Mouse (Mus musculus): ENCODE data around the gene Nucks1.

The Nucks1 gene

DNA sequence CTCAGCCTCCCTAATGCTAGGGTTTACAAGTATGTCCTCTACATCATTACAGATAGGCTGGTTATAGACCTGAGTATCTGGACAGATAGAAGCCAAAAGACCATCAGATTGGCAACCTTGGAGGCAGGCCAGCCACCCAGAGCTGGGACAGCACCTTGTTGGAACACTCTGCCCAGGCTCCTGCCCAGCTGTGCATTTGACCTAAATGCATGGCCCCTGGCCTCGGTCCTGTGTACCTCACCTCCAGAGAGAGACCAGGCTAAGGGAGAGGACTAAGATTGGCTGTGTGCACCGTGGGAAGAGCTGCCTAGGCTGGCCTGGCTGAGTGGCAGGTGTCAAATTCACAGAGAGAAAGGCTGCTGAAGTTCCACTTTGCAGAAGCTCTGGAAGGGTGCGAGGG, 58.2 kb downstream of the Nucks1 start:
- no peak for DNase-seq

DNA sequence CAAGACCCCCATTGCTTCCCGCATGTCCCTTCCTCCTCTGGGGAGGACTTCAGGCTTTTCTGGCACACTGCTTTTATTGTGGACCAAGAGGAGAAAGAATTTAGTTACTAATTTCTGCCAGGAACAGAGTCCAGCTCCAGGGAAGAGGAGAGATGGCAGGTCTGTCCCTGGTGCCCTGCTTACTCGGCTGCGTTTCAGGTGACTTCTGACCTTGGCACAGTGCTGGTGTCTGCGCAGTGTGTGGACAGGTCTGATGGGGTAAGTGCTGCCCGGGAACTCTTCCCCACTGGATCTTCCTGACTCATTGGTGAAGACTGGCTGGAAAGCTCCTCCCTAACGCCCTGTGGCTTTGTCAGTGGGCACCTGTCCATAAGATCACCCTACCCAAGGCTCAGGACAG, 58.6 kb downstream of the Nucks1 start:
- DNase-seq, result no peak

DNA sequence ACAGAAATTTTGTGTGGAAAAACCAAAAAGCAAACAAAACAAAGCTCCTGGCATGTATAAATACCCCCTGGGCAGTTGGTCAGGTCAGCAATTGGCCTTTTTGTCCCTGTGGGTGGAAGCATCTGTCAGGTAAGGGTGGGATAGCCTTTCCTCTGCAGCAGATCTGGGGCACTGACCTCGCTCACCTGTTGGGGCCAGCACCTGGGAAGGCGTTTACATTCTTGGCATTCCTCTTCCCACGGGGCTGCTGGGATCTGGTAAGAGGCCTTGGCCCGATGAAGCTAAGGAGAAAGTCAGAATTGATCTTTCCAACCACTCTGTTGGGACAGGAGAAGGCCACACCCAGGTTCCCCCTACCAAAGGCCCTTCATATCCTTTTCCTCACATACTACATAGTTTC, 59.5 kb downstream of the Nucks1 start:
- no peak for DNase-seq

DNA sequence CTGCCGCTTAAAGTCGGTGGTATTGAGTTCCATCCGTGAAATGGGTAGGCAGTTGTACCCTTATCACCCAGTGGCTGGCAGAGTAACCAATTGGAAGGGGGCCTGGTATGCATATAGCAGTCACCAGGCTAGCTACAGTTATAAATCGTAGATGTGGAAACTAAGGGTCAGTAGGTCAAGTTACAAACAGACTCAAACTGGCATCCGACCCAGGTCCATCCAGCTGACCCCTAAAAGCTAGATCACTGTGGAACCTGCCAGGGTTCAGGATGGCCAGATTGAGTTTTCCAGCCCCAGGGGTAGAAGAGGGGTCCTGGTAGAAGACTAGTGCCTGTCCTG, 60.0 kb downstream of the Nucks1 start:
- no peak for DNase-seq

DNA sequence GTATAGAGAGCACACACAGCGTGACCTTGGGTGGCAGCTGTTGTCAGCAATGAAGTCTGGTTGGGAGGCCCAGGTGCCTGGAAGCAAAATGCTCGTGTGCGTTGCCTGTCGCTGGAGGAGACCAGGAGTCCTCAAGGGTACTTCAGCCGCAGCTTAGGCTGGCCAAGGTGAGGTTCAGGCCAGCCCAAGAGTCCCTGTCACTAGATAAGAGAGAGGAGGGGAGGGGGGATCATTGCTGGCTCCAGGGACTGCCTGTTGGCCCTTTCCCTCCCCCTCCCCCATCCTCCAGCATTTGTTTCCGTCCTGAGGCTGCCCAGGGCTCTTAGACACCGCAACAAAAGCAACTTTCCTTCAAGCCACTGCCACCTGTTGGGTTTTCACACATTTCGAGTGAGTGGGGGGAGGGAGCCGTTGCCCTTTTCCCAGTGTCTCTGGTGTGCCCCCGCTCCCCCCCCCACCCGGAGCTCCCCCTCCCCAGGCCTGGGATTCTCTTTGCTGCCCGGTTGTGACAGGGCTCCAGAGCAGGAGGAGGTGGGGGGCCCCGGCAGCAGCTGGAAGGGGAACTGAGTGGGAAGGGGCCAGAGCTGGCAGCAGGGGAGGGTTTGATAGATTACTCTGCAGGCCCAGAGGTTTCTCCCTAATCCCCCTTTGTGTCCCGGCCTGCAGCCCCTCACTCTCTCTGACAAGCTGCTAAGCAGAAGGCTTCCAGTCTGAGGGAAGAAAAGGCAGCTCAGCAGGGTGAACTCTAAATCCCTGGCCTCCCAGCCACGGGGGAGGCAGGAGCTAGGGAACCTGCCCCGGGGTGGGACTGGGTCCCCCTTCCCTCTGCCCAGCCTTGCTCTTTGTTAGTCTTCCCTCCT, 60.6 kb downstream of the Nucks1 start:
- DNase-seq, result no peak

DNA sequence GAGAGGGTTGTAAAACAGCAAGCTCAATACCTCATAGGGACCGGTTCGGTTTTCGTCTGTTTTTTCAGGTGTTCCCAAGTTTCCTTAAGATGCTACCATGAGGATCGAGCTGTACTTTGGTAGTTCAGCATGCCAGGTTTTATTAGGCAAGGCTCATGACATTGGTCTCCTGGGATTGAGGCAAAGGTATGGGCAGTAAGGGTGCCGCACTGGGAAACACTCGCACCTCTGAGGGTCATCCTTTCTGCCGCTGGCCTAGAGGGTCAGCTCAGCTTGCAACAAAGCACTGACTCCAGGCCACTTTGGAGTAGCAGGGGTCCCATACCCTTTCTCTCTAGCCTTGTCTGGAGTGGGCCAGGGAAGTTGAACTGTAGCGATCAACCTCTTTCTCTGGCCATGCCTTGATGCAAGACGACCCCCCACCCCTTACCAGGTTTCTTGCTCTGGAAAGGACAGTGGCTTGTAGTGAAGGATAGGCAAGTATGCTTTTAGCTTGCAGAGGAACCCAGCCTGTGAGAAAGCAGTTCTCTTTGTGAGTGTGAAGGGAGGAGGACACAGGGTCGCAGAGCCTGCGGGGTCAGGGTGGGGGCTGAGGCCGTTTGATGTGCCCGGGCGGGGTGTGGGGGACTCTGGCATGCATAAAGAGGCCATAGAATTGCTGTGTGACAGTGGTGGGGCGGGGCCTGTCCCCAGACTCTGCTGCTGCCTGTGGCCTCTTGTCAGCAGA, 61.6 kb downstream of the Nucks1 start:
- no peak for DNase-seq

DNA sequence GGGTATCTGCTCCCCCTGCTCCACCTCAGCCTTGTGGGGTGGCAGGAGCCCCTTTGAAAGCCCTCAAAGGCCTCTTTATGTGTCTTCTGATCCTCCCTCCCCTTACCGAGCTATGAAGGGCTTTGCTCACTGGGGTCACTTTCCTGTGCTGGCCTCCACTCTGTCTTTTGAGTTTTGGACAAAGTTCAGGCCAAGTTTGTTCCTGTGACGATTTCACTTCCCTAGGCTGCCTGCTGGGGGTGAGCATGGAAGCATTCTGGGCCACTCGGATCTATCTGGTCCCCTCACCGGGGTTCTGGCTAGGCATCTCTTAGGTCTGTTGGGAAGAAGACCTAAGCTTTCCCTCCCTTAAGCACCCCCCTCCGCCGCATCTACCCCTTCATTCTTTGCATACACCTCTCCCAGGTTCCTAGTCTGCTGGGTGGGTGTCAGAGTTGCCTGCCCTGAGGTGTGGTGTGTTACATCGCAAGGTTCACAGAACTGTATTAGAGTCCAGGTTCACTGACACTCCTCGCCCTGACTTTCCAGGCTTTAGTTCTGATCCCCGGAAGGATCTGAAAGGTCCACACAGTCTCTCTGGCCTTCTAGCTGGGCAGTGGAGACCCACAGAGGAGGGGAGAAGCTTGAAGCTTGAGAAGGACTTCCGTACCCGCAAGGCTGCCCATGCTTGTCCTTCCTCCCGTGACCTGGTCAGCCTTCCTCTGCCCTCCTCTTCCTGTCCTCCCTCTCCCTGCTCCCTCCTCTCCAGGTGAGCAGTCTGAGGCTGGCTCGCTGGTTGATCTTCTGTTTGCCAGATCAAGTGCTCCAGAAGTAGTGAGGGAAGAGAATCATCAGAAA, 62.4 kb downstream of the Nucks1 start:
- no peak for DNase-seq

DNA sequence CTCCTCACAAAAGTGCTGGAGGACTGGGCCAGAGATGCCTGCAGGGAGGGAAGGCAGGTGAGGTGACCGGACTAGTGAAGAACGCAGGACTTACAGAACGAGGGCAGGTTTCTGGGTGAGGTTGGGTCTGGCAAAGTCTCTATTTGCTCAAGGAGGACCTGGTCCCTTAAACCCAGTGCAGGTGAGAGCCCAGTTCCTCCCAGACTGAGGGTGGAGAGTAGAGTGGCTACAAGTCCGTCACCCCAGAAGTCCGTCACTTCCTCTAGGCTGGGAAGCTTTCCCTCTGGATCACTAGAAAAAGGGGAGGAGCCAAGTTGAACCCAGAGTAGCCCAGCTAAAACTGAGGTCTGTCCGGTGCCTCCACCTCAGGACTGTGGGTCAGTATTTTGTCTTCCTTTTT, 63.7 kb downstream of the Nucks1 start:
- no peak for DNase-seq

DNA sequence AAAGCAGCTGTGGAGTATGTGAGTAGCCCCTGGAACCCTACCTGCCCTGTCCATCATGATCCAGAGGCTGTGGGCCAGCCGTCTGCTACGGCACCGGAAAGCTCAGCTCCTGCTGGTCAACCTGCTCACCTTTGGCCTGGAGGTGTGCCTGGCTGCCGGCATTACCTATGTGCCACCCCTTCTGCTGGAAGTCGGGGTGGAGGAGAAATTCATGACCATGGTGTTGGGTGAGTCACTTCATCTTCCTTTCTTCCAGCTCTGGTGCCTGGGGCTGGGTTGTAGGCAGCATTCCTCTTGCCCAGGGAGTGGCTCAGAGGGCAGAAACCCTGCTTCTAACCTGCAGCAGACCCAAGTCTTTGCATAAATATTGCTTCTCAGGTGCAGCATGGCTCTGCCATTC, 66.6 kb downstream of the Nucks1 start:
- no peak for DNase-seq

DNA sequence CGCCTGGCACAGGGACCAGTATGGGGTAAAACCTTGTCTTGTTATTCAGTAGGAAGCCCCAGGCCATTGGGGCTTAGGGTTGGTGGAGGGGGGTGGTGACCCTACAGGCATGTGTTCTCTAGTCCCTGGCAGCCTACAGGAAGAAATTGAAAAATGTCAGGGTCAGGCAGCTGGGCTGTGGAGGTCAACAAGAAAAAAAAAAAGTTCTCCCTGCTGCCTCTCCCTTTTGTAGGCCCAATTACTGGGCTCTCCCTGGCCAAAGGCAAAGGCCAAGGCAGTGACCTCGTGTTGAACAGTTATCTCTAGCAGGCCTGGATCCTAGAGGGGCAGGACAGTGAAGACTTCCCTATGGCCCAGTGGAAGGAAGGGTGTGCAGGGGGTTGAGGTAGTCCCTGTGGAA, 70.1 kb downstream of the Nucks1 start:
- no peak for DNase-seq

DNA sequence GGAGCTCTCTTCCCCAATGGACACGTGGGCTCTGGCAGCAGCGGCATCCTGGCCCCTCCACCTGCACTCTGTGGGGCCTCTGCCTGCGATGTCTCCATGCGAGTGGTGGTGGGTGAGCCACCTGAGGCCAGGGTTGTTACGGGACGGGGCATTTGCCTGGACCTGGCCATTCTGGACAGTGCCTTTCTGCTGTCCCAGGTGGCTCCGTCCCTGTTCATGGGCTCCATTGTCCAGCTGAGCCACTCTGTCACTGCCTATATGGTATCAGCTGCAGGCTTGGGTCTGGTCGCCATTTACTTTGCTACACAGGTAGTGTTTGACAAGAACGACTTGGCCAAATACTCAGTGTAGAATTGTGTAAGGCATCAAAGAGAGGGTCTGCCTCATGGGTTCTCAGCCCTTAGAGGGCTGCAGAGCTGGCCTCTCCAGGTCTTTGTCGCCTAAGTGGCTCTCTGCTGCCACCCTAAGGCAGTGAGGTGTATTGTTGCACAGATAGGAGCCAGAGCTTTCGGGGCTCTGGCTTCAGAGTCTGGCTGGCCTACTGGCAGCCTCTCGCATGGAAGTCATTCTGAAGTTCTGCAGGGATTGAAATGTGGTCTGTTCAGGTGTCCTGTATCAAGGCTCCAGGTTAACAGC, 71.2 kb downstream of the Nucks1 start:
- DNase-seq, result peak; percentile 74

DNA sequence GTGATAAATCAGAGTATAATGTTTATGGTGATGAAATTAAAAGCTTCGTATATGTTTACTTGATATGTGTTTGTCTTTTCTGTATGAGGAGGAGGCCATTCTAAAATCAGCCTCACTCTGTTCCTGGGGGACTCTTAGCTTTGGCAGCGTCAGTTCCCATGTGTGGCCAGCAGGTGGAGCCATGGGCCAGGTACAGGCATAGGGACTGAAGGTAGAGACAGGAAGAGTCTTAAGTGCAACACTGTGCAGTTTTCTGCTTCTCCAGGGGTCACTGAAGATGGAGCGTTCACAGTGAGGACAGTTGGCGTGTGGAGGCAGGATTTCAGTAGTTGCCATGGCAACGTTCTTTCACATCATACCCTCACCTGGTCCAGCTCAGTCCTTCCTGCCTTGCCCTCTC, 72.6 kb downstream of the Nucks1 start:
- DNase-seq, result peak; percentile 77

DNA sequence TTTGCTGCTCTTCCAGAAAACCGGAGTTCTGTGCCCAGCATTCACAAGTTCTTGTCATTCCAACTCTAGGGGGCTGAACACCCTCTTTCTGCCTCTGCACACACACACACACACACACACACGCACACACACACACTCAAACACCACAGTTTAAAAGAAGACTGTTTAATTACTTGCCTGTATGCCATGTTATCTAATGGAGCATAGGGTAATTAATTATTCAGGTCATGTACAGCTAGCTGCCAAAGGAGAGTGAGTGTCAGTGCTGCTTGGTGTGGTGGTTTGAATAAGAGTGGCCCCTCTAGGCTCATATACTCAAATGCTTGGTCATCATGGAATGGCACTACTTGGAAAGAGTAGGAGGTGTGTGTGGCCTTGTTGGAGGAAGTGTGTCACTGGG, 73.5 kb downstream of the Nucks1 start:
- no peak for DNase-seq
